Mouse (Mus musculus): ENCODE data around the gene Hinfp.

DNA sequence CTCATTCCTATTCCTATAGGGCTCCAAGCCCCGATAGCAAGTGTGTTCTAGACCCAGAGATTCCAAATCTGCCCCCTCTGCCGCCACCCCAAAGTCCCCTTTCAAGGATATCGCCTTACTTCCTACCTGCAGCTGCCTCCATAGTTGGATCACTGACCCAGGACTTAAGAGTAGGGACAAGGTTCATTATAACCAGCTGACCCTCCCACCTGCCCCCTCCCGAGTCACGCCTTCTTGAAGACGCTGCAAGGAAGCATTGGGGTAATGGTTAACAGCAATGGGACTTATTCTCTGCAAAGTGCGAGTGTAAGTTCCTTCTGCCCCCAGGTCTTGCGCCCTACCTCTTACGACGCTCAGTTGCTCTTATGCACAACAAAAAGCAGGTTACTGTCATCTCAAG lies 54.2 kb downstream of the Hinfp start, which contains the start of gene Pdzd3:
- no peak for TF ChIP-seq CTCF (IDR thresholded peaks at IDR 0.05; ENCODE audit: low read depth)
- TF ChIP-seq EP300 (IDR thresholded peaks at IDR 0.05; ENCODE audit: low read depth), result no peak

All from liver, postnatal 0 days (tissue).